Mouse (Mus musculus): ENCODE measurements around the gene Krt33a. TPM values are rescaled to one million over a fixed set of nuclear protein-coding genes. Genes with fewer than 3 reads are reported as not detected.

The Krt33a gene
- not detected in 2 replicates for polyA plus RNA-seq (2012; rRNA removed; ENCODE audit: low replicate concordance)

DNA sequence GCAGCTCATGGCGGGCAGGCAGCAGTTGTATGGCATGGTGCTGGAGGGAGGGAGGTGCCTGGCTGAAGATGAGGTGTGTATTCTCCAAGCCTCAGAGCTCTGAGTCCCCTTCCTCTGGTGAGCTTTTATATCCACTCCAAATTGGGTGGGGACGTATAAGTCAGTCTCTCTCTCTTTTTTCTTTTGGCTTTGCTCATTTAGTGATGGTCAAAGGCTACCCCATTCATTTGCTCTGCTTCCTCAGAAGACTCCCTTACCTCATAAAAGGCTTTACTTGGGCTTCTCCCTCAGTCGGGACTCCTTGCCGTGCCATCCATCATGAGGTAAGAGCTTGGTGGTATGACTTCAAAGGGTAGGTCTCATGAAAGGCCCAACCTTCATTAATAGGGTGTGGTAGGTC, at the start of gene Krt33a:
Gene Krt33a (minus strand): TSS at position 101 of the 400 bp plus-strand sequence.

DNA sequence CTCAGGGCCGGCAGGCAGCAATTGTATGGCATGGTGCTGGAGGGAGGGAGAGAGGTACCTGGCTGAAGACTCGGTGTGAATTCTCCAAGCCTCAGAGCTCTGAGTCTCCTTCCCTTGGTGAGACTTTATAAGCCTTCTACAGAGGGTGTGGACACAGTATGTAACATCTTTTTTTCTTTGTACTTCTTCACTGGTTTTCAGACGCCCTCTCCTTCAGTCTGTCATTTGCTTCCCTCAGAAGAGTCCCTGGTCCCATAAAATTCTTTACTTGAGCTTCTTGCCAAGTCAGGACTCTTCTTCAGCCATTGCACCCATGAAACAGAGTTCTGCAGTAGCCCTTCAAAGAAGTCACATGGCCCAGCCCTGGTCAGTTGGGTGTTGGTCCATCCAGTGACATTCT, 34.4 kb upstream of the Krt33a start, which contains the start of gene Krt31:
Gene Krt31 (minus strand): TSS at position 101 of the 400 bp plus-strand sequence.

DNA sequence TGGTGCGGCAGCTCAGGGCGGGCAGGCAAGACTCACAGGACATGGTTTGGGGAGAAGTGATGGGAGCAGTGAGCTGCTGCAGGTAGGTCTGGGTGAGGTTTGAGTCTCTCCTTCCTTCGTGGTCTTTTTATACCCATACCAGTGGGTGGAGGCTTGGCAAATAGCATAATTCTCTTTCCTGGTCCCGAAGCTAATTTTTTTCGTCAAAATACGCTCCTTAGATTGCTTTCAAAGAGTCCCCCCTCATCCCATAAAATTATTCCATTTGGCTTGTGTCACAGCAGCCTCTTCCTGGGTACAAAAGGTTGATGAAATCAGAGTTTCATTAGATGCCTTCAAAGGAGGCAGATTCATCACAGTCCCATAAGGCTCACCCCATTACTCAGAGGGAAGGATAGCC, 25.4 kb upstream of the Krt33a start, which contains the start of gene Krt34:
Gene Krt34 (minus strand): TSS at position 101 of the 400 bp plus-strand sequence.

DNA sequence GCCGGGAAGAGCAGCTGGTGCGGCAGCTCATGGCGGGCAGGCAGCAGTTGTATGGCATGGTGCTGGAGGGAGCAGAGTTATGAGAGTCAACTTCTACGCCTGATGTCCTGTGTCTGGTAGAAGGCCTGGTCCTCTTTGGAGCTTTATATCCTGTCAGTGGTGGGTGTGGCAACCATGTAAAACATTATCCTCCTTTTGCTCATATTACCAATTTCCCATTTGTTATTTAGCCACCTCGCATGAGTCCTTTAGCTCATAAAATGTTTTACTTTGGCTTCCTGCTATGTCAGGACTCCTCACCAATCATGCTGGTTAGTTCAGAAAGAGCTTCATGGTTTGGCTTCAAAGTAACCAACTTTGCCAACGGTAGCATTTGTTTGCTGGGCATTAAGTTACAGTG, 13.8 kb upstream of the Krt33a start, which contains the start of gene Krt33b:
Gene Krt33b (minus strand): TSS at position 101 of the 400 bp plus-strand sequence.

DNA sequence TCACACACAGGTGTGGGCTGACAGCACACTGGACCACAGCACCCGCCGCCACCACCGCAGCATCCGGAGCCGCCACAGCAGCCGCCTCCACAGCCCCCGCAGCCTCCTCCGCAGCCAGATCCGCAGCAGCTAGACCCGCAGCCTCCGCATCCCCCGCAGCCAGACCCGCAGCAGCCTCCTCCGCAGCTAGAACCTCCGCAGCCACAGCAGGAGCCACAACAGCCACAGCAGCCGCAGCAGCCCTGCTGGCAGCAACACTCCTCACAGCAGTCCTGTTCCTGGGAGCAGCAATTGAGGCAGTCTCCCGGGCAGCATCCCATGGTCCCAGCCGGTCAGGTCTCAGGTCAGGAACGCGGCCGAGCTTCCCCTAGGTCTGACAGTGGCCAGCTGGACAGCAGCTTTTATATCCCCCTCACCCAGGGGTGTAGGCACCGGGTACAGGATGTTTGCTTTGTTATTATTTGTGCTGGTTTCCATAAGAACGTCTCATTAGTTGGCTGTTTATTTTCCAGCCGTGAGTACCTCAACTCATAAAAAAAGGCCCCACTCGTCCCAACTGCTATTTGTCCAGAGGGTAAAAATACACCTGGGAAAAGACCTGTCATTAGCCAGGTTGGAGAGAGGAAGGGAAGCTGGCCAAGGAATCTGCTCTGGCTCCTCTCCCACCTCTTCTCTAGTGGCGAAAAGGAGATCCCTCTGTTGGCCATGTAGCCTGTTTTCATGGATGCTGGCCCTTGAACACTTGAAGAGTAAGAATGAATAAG, 22.2 kb downstream of the Krt33a start, which contains the start of gene Krtap17-1:
Gene Krtap17-1 (minus strand): TSS at position 375 of the 764 bp plus-strand sequence.

DNA sequence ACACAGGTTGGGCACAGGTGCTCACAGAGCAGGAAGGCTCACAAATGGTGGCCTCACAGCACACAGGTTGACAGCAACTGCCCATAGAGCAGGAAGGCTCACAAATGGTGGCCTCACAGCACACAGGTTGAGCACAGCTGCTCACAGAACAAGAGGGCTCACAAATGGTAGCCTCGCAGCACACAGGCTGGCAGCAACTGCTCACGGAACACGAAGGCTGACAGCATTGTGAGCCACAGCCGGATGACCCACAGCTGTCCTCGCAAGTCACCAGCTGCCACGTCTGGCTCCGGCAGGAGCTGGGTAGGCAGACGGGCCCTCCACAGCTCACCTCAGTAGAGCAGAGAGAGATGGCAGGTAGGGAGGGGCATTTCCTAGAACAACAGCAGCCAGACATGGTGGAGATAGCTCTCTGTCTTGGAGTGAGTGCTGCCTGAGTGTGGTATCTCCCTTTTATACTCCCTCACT, 29.8 kb downstream of the Krt33a start, which contains the start of gene Krtap16-1:
Gene Krtap16-1 (minus strand): TSS at position 418 of the 468 bp plus-strand sequence.

DNA sequence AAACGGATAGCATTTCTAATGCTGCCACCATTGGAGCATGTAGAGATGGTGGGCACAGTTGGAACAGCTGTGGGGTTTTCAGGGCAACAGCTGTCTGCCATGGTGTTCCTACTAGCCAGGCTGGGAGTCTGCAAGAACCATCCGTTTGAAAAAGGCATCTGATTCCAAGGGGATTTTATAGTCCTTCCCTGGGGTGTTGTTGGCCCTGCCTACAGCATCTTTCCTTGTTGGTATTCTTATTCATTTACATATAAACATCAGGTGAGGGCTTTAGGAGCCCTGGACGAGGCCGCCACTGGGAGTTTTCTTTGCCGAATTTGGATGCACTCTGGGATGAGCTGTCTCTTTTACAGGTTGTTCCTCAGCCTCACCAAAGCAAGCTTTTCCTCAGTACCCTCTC, 37.1 kb downstream of the Krt33a start, which contains the start of gene Krtap29-1:
Gene Krtap29-1 (minus strand): TSS at position 101 of the 400 bp plus-strand sequence.

Other genes starting within 250 kb of the Krt33a start
- gene Gm11595, start 243.3 kb downstream of the Krt33a start, polyA plus RNA-seq (2012; rRNA removed; ENCODE audit: low replicate concordance), result not detected in 2 replicates
- gene Krtap4-8, start 235.5 kb downstream of the Krt33a start, polyA plus RNA-seq (2012; rRNA removed; ENCODE audit: low replicate concordance), result not detected in 2 replicates
- not detected in 2 replicates for gene Krtap4-9, start 231.0 kb downstream of the Krt33a start, polyA plus RNA-seq (2012; rRNA removed; ENCODE audit: low replicate concordance)
- gene Gm11596, start 222.7 kb downstream of the Krt33a start, polyA plus RNA-seq (2012; rRNA removed; ENCODE audit: low replicate concordance), result not detected in 2 replicates
- gene Gm11569, start 217.3 kb downstream of the Krt33a start, polyA plus RNA-seq (2012; rRNA removed; ENCODE audit: low replicate concordance), result not detected in 2 replicates
- not detected in 2 replicates for gene Gm11554, start 211.8 kb downstream of the Krt33a start, polyA plus RNA-seq (2012; rRNA removed; ENCODE audit: low replicate concordance)
- not detected in 2 replicates for gene Krtap4-13, start 206.3 kb downstream of the Krt33a start, polyA plus RNA-seq (2012; rRNA removed; ENCODE audit: low replicate concordance)
- gene Gm11564, start 200.5 kb downstream of the Krt33a start, polyA plus RNA-seq (2012; rRNA removed; ENCODE audit: low replicate concordance), result not detected in 2 replicates
- not detected in 2 replicates for gene 2300003K06Rik, start 178.1 kb downstream of the Krt33a start, polyA plus RNA-seq (2012; rRNA removed; ENCODE audit: low replicate concordance)
- 1.4 TPM in 1 of 2 replicates, not detected in the other for gene Krtap4-16, start 164.6 kb downstream of the Krt33a start, polyA plus RNA-seq (2012; rRNA removed; ENCODE audit: low replicate concordance)
- gene Gm11568, start 158.3 kb downstream of the Krt33a start, polyA plus RNA-seq (2012; rRNA removed; ENCODE audit: low replicate concordance), result not detected in 2 replicates
- not detected in 2 replicates for gene Gm11559, start 151.7 kb downstream of the Krt33a start, polyA plus RNA-seq (2012; rRNA removed; ENCODE audit: low replicate concordance)
- gene Krtap9-1, start 142.8 kb downstream of the Krt33a start, polyA plus RNA-seq (2012; rRNA removed; ENCODE audit: low replicate concordance), result not detected in 2 replicates
- gene Gm11567, start 137.0 kb downstream of the Krt33a start, polyA plus RNA-seq (2012; rRNA removed; ENCODE audit: low replicate concordance), result not detected in 2 replicates
- not detected in 2 replicates for gene Krtap31-1, start 108.3 kb downstream of the Krt33a start, polyA plus RNA-seq (2012; rRNA removed; ENCODE audit: low replicate concordance)
- not detected in 2 replicates for gene Gm11565, start 101.5 kb downstream of the Krt33a start, polyA plus RNA-seq (2012; rRNA removed; ENCODE audit: low replicate concordance)
- not detected in 2 replicates for gene Krtap31-2, start 79.9 kb downstream of the Krt33a start, polyA plus RNA-seq (2012; rRNA removed; ENCODE audit: low replicate concordance)
- gene Krtap9-5, start 67.7 kb downstream of the Krt33a start, polyA plus RNA-seq (2012; rRNA removed; ENCODE audit: low replicate concordance), result not detected in 2 replicates
- gene Krtap29-1, start 37.2 kb downstream of the Krt33a start, polyA plus RNA-seq (2012; rRNA removed; ENCODE audit: low replicate concordance), result not detected in 2 replicates
- gene Krtap16-1, start 29.6 kb downstream of the Krt33a start, polyA plus RNA-seq (2012; rRNA removed; ENCODE audit: low replicate concordance), result not detected in 2 replicates
- not detected in 2 replicates for gene Krtap17-1, start 22.2 kb downstream of the Krt33a start, polyA plus RNA-seq (2012; rRNA removed; ENCODE audit: low replicate concordance)
- gene Krt33b, start 13.7 kb upstream of the Krt33a start, polyA plus RNA-seq (2012; rRNA removed; ENCODE audit: low replicate concordance), result not detected in 2 replicates
- not detected in 2 replicates for gene Krt34, start 25.3 kb upstream of the Krt33a start, polyA plus RNA-seq (2012; rRNA removed; ENCODE audit: low replicate concordance)
- gene Krt31, start 34.3 kb upstream of the Krt33a start, polyA plus RNA-seq (2012; rRNA removed; ENCODE audit: low replicate concordance), result 0.09 and 0.17 TPM in 2 replicates
- gene Krt32, start 72.0 kb upstream of the Krt33a start, polyA plus RNA-seq (2012; rRNA removed; ENCODE audit: low replicate concordance), result 0.18 TPM in 1 of 2 replicates, not detected in the other
- not detected in 2 replicates for gene Krt35, start 80.0 kb upstream of the Krt33a start, polyA plus RNA-seq (2012; rRNA removed; ENCODE audit: low replicate concordance)
- 0.11 TPM in 1 of 2 replicates, not detected in the other for gene Krt36, start 89.4 kb upstream of the Krt33a start, polyA plus RNA-seq (2012; rRNA removed; ENCODE audit: low replicate concordance)
- 0.24 and 2.1 TPM in 2 replicates for gene Krt13, start 105.4 kb upstream of the Krt33a start, polyA plus RNA-seq (2012; rRNA removed; ENCODE audit: low replicate concordance)
- gene Krt15, start 119.7 kb upstream of the Krt33a start, polyA plus RNA-seq (2012; rRNA removed; ENCODE audit: low replicate concordance), result 0.12 and 0.37 TPM in 2 replicates
- gene Krt19, start 132.5 kb upstream of the Krt33a start, polyA plus RNA-seq (2012; rRNA removed; ENCODE audit: low replicate concordance), result 1,125 and 1,286 TPM in 2 replicates
- not detected in 2 replicates for gene Krt9, start 177.0 kb upstream of the Krt33a start, polyA plus RNA-seq (2012; rRNA removed; ENCODE audit: low replicate concordance)
- gene Krt14, start 191.3 kb upstream of the Krt33a start, polyA plus RNA-seq (2012; rRNA removed; ENCODE audit: low replicate concordance), result 0.05 and 0.34 TPM in 2 replicates
- not detected in 2 replicates for gene Krt16, start 232.7 kb upstream of the Krt33a start, polyA plus RNA-seq (2012; rRNA removed; ENCODE audit: low replicate concordance)
- 0.13 and 0.21 TPM in 2 replicates for gene Krt17, start 244.8 kb upstream of the Krt33a start, polyA plus RNA-seq (2012; rRNA removed; ENCODE audit: low replicate concordance)